ENCODE assay signal across 10 mouse cellular contexts in genomic region chr13:52222315-52223097, GRCm38 (mm10).
DNase-seq lines count a peak whose midpoint lies in the region; ATAC-seq lines count a peak whose summit lies in the region.
"Had no signal": no experiment of that assay in that cellular context is flagged by ENCODE, and none has a peak within 500 bp of the region (broad histone marks: within the 10 kb centered on the region; RNA-seq: fewer than 3 reads in every experiment).

No protein-coding gene starts in this region.

- no peak overlapping the region for H3K4me3 ChIP-seq in midbrain, embryonic 11.5 days (ENCODE audit: low read depth, low read length)
- H3K4me3 ChIP-seq in midbrain, embryonic 15.5 days, result no peak overlapping the region
- no peak overlapping the region for H3K4me3 ChIP-seq in stomach, embryonic 16.5 days (replicated peaks; ENCODE audit: low read length)
- H3K4me3 ChIP-seq: limb, embryonic 15.5 days had no signal

- H3K27me3 ChIP-seq in midbrain, embryonic 11.5 days (ENCODE audit: control insufficient read depth, insufficient read depth, low read length), result peaks cover 11% of the 10 kb centered on the region
- H3K27me3 ChIP-seq in midbrain, embryonic 15.5 days (replicated peaks), result 0 out of 2 replicates have a peak, but pooled peaks cover 5% of the 10 kb centered on the region
- no peaks in the 10 kb centered on the region for H3K27me3 ChIP-seq in stomach, embryonic 16.5 days (ENCODE audit: control insufficient read depth, insufficient read depth, low read length)
- H3K27me3 ChIP-seq: limb, embryonic 15.5 days had no signal

- no peaks in the 10 kb centered on the region for H3K36me3 ChIP-seq in midbrain, embryonic 11.5 days (ENCODE audit: control insufficient read depth, insufficient read depth, low read length)
- no peaks in the 10 kb centered on the region for H3K36me3 ChIP-seq in midbrain, embryonic 15.5 days (replicated peaks)
- H3K36me3 ChIP-seq in stomach, embryonic 16.5 days (ENCODE audit: control insufficient read depth, insufficient read depth, low read length), result no peaks in the 10 kb centered on the region
- H3K36me3 ChIP-seq: limb, embryonic 15.5 days had no signal

- H3K9me3 ChIP-seq in midbrain, embryonic 11.5 days (ENCODE audit: control insufficient read depth, low read length), result no peaks in the 10 kb centered on the region
- H3K9me3 ChIP-seq in midbrain, embryonic 15.5 days, result no peaks in the 10 kb centered on the region
- H3K9me3 ChIP-seq in stomach, embryonic 16.5 days (replicated peaks; ENCODE audit: control insufficient read depth, low read length), result peaks cover 3% of the 10 kb centered on the region; the same call in 1 of the 2 replicates
- H3K9me3 ChIP-seq: limb, embryonic 15.5 days had no signal

- peaks cover 14% of the 10 kb centered on the region for H3K4me1 ChIP-seq in midbrain, embryonic 11.5 days (ENCODE audit: control insufficient read depth, insufficient read depth, low read length)
- peaks cover 11% of the 10 kb centered on the region for H3K4me1 ChIP-seq in midbrain, embryonic 15.5 days
- peaks cover 16% of the 10 kb centered on the region for H3K4me1 ChIP-seq in stomach, embryonic 16.5 days (ENCODE audit: control insufficient read depth, insufficient read depth, low read length)

- H3K27ac ChIP-seq in midbrain, embryonic 11.5 days (ENCODE audit: low read depth, low read length), result no peak overlapping the region; the same call in 1 of the 2 replicates
- H3K27ac ChIP-seq in midbrain, embryonic 15.5 days, result no peak overlapping the region
- H3K27ac ChIP-seq in stomach, embryonic 16.5 days (ENCODE audit: low read length), result peak overlapping the region; percentile 32; the same call in 1 of the 2 replicates
- H3K27ac ChIP-seq: limb, embryonic 15.5 days had no signal

- H3K9ac ChIP-seq in midbrain, embryonic 11.5 days (ENCODE audit: low read length), result no peak overlapping the region; the same call in 1 of the 2 replicates
- H3K9ac ChIP-seq in midbrain, embryonic 15.5 days, result no peak overlapping the region
- H3K9ac ChIP-seq in stomach, embryonic 16.5 days (ENCODE audit: low read length), result peak overlapping the region; percentile 13
- H3K9ac ChIP-seq: limb, embryonic 15.5 days had no signal

- 25% methylated on average over 11 of the region's 11 CpGs for WGBS in midbrain, embryonic 11.5 days
- 31% methylated on average over 11 of the region's 11 CpGs for WGBS in midbrain, embryonic 15.5 days
- WGBS in stomach, embryonic 16.5 days, result 36% methylated on average over 11 of the region's 11 CpGs

- no peak overlapping the region for H3K4me2 ChIP-seq in midbrain, embryonic 11.5 days
- H3K4me2 ChIP-seq in midbrain, embryonic 15.5 days, result no peak overlapping the region
- no peak overlapping the region for H3K4me2 ChIP-seq in stomach, embryonic 16.5 days (ENCODE audit: low read depth, low read length)
- H3K4me2 ChIP-seq: limb, embryonic 15.5 days had no signal

- peak; percentile 86 for DNase-seq in midbrain, embryonic 11.5 days (ENCODE audit: low spot score, missing footprints)
- DNase-seq in heart, adult 8-10 months (ENCODE audit: low spot score), result peak; percentile 19
- DNase-seq in kidney, postnatal 36 days, result peak; percentile 23 to 50
- DNase-seq in thymus, postnatal 25 days, result no peak
- DNase-seq in left cerebral cortex, adult 9 months (ENCODE audit: low spot score in 2 of 2), result no peak
- no peak for DNase-seq in right cerebral cortex, postnatal 4 days
- DNase-seq: right cerebral cortex, postnatal 25 days had no signal

- 0 out of 2 replicates have a peak, but pooled peaks have one; percentile 11 for ATAC-seq in midbrain, embryonic 11.5 days (ENCODE audit: low FRiP score)
- no peak for ATAC-seq in midbrain, embryonic 15.5 days (replicated peaks)
- peak; percentile 77 for ATAC-seq in stomach, embryonic 16.5 days (ENCODE audit: insufficient read depth, low FRiP score)

Comparison
In these comparisons a context has a peak if more than half of its experiments do, and no peak if none do; other contexts are left out.
1. DNase-seq: peak in midbrain, embryonic 11.5 days (single experiment), heart, adult 8-10 months (single experiment) and kidney, postnatal 36 days (2 of 2); none in thymus, postnatal 25 days (single experiment), left cerebral cortex, adult 9 months (0 of 2) and right cerebral cortex, postnatal 4 days (single experiment).